Mouse (Mus musculus) spleen, adult 2 months (tissue): ENCODE data around the gene Lancl2.

Experiments used
- CTCF ChIP-seq: fragments of 200-500 bp; IDR thresholded peaks from 2 replicates; pipeline ENCODE4 v1.5.1; 2011; ENCODE audit warnings: mild to moderate bottlenecking, inconsistent platforms; ENCODE audit not compliant: insufficient read depth, insufficient read length, insufficient replicate concordance; ENCODE audit errors: extremely low read depth
- POLR2A ChIP-seq: fragments of 200-500 bp; IDR thresholded peaks from 2 replicates; pipeline ENCODE4 v1.6.1; 2011; ENCODE audit warnings: low read depth, low read length, inconsistent platforms

GRCm38 (mm10) chr6:57770467-57771190, 68.3 kb downstream of the Lancl2 start:
- TF ChIP-seq POLR2A (no peak), CTCF (no peak)
